Mouse (Mus musculus) intestine, postnatal 0 days (tissue): ENCODE measurements around the gene Atoh7. TPM values are rescaled to one million over a fixed set of nuclear protein-coding genes. Genes with fewer than 3 reads are reported as not detected.
A peak's percentile ranks its signal among the peaks of the same experiment; 100 is the strongest.

Source experiments
- ATAC-seq: fragments of 200-750 bp; cut with Nextera tagmentation; 2 replicates; pipeline ENCODE4 v1.8.0; 2017; ENCODE audit warnings: mild to moderate bottlenecking, moderate TSS enrichment, moderate library complexity
- H3K27ac ChIP-seq: fragments of 300-500 bp; sonication (generic); 2 replicates; pipeline ENCODE4 v1.5.1; 2014; ENCODE audit warnings: mild to moderate bottlenecking, low read depth, low read length, moderate library complexity
- H3K27me3 ChIP-seq: fragments of 300-500 bp; sonication (generic); replicated peaks from 2 replicates; pipeline ENCODE4 v1.6.1; 2014; ENCODE audit warnings: low read length, mixed read lengths; ENCODE audit not compliant: control insufficient read depth, insufficient read depth
- H3K36me3 ChIP-seq: fragments of 300-500 bp; sonication (generic); 2 replicates; pipeline ENCODE4 v1.6.1; 2014; ENCODE audit warnings: mild to moderate bottlenecking, moderate library complexity; ENCODE audit not compliant: control insufficient read depth, insufficient read depth
- H3K4me1 ChIP-seq: fragments of 300-500 bp; sonication (generic); replicated peaks from 2 replicates; pipeline ENCODE4 v1.6.1; 2014; ENCODE audit warnings: antibody characterized with exemption, low read length, mixed read lengths; ENCODE audit not compliant: control insufficient read depth, insufficient read depth
- H3K4me2 ChIP-seq: fragments of 300-500 bp; sonication (generic); replicated peaks from 2 replicates; pipeline ENCODE4 v1.6.1; 2014; ENCODE audit warnings: low read depth, mild to moderate bottlenecking, moderate library complexity
- H3K4me3 ChIP-seq: fragments of 300-500 bp; sonication (generic); 2 replicates; pipeline ENCODE4 v1.5.1; 2014; ENCODE audit warnings: low read depth, low read length
- H3K9ac ChIP-seq: fragments of 300-500 bp; sonication (generic); 2 replicates; pipeline ENCODE4 v1.6.1; 2014; ENCODE audit warnings: mild to moderate bottlenecking, low read depth, low read length
- H3K9me3 ChIP-seq: fragments of 300-500 bp; sonication (generic); 2 replicates; pipeline ENCODE4 v1.6.1; 2016; ENCODE audit warnings: mixed run types; ENCODE audit not compliant: control insufficient read depth
- CTCF ChIP-seq: sonication (generic); IDR thresholded peaks from 2 replicates; pipeline ENCODE4 v1.5.1; 2016; ENCODE audit warnings: low read depth, mild to moderate bottlenecking, control low read depth, antibody characterized with exemption, moderate library complexity
- whole genome bisulfite sequencing: fragments of 180-500 bp; shearing (Covaris S2); extraction: QIAGEN DNeasy Blood & Tissue Kit; methylation state at CpG from one replicate; pipeline ENCODE4 v1.1.7; 2014; 5-methylcytosine and 5-hydroxymethylcytosine counted together
- polyA plus RNA-seq: library from polyadenylated mRNA; unstranded; fragments of >200 nt; fragmentation: Nextera tagmentation; extraction: Ambion mirVana; gene quantifications from 2 replicates; pipeline ENCODE4 v1.2.1, GENCODE M21; 2015

Atoh7 gene
- polyA plus RNA-seq, 1 experiment from 2014 or later = not detected

GRCm38 (mm10) chr10:63128256-63128655, 28.8 kb downstream of the Atoh7 start:
- Histone ChIP-seq H3K9ac (no peak overlapping the region), H3K27ac (no peak overlapping the region), H3K36me3 (no peaks in the 10 kb centered on the region), H3K4me2 (no peak overlapping the region), H3K4me3 (no peak overlapping the region), H3K27me3 (no peaks in the 10 kb centered on the region), H3K9me3 (no peaks in the 10 kb centered on the region), H3K4me1 (no peaks in the 10 kb centered on the region)
- TF ChIP-seq CTCF = no peak
- WGBS = 67% methylated on average over 7 of the region's 7 CpGs
- ATAC-seq = no peak

- no peak for ATAC-seq
- H3K4me1 ChIP-seq = no peaks in the 10 kb centered on the region
- no peaks in the 10 kb centered on the region for H3K9me3 ChIP-seq
- H3K27me3 ChIP-seq = no peaks in the 10 kb centered on the region
- H3K27ac ChIP-seq = no peak overlapping the region
- H3K4me2 ChIP-seq = no peak overlapping the region
- WGBS = 67% methylated on average over 7 of the region's 7 CpGs
- H3K4me3 ChIP-seq = no peak overlapping the region
- TF ChIP-seq CTCF = 0 out of 2 replicates have a peak, but pooled peaks have one; percentile 11
- no peak overlapping the region for H3K9ac ChIP-seq
- no peaks in the 10 kb centered on the region for H3K36me3 ChIP-seq
Observed at GRCm38 (mm10) chr10:63130500-63130899, 31.0 kb downstream of the Atoh7 start.

- H3K4me1 ChIP-seq = no peaks in the 10 kb centered on the region
- 86% methylated on average over 6 of the region's 6 CpGs for WGBS
- no peaks in the 10 kb centered on the region for H3K9me3 ChIP-seq
- TF ChIP-seq CTCF = no peak
- no peak overlapping the region for H3K9ac ChIP-seq
- no peak overlapping the region for H3K27ac ChIP-seq
- ATAC-seq = no peak
- H3K4me3 ChIP-seq = no peak overlapping the region
- no peaks in the 10 kb centered on the region for H3K27me3 ChIP-seq
- H3K4me2 ChIP-seq = no peak overlapping the region
- H3K36me3 ChIP-seq = no peaks in the 10 kb centered on the region
Observed at GRCm38 (mm10) chr10:63132356-63132755, 32.9 kb downstream of the Atoh7 start.

- ATAC-seq = no peak
- Histone ChIP-seq H3K36me3 (no peaks in the 10 kb centered on the region), H3K4me2 (no peak overlapping the region), H3K4me3 (no peak overlapping the region), H3K9me3 (no peaks in the 10 kb centered on the region), H3K27ac (no peak overlapping the region), H3K27me3 (no peaks in the 10 kb centered on the region), H3K9ac (no peak overlapping the region), H3K4me1 (no peaks in the 10 kb centered on the region)
- 86% methylated on average over 4 of the region's 4 CpGs for WGBS
- TF ChIP-seq CTCF = no peak
Observed at GRCm38 (mm10) chr10:63133326-63133725, 33.9 kb downstream of the Atoh7 start.

- Histone ChIP-seq H3K9ac (no peak overlapping the region), H3K9me3 (no peaks in the 10 kb centered on the region), H3K4me1 (no peaks in the 10 kb centered on the region), H3K4me3 (no peak overlapping the region), H3K27me3 (no peaks in the 10 kb centered on the region), H3K27ac (no peak overlapping the region), H3K36me3 (no peaks in the 10 kb centered on the region), H3K4me2 (no peak overlapping the region)
- no peak for TF ChIP-seq CTCF
- no peak for ATAC-seq
- 52% methylated on average over 12 of the region's 12 CpGs for WGBS
Observed at GRCm38 (mm10) chr10:63135680-63136079, 36.2 kb downstream of the Atoh7 start.

GRCm38 (mm10) chr10:63136436-63136835, 37.0 kb downstream of the Atoh7 start:
- TF ChIP-seq CTCF = no peak
- WGBS = 77% methylated on average over 6 of the region's 6 CpGs
- no peak for ATAC-seq
- no peak overlapping the region for H3K27ac ChIP-seq
- no peaks in the 10 kb centered on the region for H3K9me3 ChIP-seq
- H3K4me2 ChIP-seq = no peak overlapping the region
- no peaks in the 10 kb centered on the region for H3K36me3 ChIP-seq
- no peaks in the 10 kb centered on the region for H3K27me3 ChIP-seq
- no peak overlapping the region for H3K9ac ChIP-seq
- H3K4me3 ChIP-seq = no peak overlapping the region
- no peaks in the 10 kb centered on the region for H3K4me1 ChIP-seq

GRCm38 (mm10) chr10:63142660-63143059, 43.2 kb downstream of the Atoh7 start:
- no peak overlapping the region for H3K4me2 ChIP-seq
- no peak overlapping the region for H3K27ac ChIP-seq
- no peak for TF ChIP-seq CTCF
- WGBS = 55% methylated on average over 13 of the region's 13 CpGs
- H3K4me3 ChIP-seq = no peak overlapping the region
- ATAC-seq = no peak
- no peaks in the 10 kb centered on the region for H3K36me3 ChIP-seq
- no peak overlapping the region for H3K9ac ChIP-seq
- no peaks in the 10 kb centered on the region for H3K27me3 ChIP-seq
- H3K9me3 ChIP-seq = no peaks in the 10 kb centered on the region
- no peaks in the 10 kb centered on the region for H3K4me1 ChIP-seq

Other genes starting within 250 kb of the Atoh7 start
- 3.0 and 5.2 TPM in 2 replicates for gene Tet1, start 190.7 kb upstream of the Atoh7 start, polyA plus RNA-seq
- gene Slc25a16, start 179.0 kb upstream of the Atoh7 start, polyA plus RNA-seq = 14.6 and 16.3 TPM in 2 replicates
- 9.6 and 11.5 TPM in 2 replicates for gene Dna2, start 152.6 kb upstream of the Atoh7 start, polyA plus RNA-seq
- 13.9 and 18.8 TPM in 2 replicates for gene Rufy2, start 119.4 kb upstream of the Atoh7 start, polyA plus RNA-seq
- 21.2 and 25.0 TPM in 2 replicates for gene Hnrnph3, start 75.4 kb upstream of the Atoh7 start, polyA plus RNA-seq
- 36.2 and 43.7 TPM in 2 replicates for gene Pbld2, start 75.3 kb upstream of the Atoh7 start, polyA plus RNA-seq
- gene Pbld1, start 39.5 kb upstream of the Atoh7 start, polyA plus RNA-seq = 1.8 and 2.1 TPM in 2 replicates
- gene Mypn, start 104.3 kb downstream of the Atoh7 start, polyA plus RNA-seq = 0.03 and 0.05 TPM in 2 replicates
- 19.2 and 21.4 TPM in 2 replicates for gene Herc4, start 144.2 kb downstream of the Atoh7 start, polyA plus RNA-seq